Mouse (Mus musculus) A20 (cell line): ENCODE results near the gene Erbb2.
"Not testable (repeated sequence)": the region's sequence is repeated elsewhere in the genome, so short reads cannot be mapped to it uniquely, and the experiment has no call there.

Experiments used
- DNase-seq: peaks from one replicate; pipeline ENCODE4 v3.0.0-alpha.2; 2011; ENCODE audit warnings: low read depth, low spot score

The Erbb2 gene

DNA sequence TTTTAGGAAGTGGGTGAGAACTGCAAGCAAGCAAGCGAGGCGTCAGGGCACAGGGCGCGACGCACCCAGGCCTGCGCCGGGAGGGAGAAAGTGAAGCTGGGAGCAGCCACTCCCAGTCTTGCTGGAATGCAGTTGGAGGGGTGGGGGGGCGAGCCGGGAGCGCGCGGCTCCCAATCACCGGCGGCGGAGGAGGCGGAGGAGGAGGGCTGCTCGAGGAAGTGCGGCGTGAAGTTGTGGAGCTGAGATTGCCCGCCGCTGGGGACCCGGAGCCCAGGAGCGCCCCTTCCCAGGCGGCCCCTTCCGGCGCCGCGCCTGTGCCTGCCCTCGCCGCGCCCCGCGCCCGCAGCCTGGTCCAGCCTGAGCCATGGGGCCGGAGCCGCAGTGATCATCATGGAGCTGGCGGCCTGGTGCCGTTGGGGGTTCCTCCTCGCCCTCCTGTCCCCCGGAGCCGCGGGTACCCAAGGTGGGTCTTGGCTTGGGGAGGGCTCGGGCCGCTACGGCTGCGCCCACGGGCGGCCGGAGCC, at the start of gene Erbb2:
Gene Erbb2 (plus strand): TSS at position 198 of the 524 bp plus-strand sequence.
- DNase-seq = no peak

DNA sequence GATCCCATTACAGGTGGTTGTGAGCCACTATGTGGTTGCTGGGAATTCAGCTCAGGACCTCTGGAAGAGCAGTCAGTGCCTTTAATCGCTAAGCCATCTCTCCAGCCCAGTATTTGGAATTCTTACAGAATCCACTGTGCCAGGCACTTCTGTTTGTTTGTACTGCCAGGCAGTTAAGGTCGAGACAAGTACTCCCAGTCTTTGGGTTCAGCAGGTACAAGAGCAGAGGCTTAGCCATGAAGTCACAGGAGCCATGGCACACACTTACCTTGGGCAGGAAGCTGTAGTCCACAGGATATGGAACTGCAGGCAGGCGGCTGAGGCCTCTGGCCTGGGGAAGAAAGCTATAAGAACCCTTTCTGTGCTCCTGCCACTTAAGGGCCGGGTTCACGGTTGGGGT, 48.5 kb upstream of the Erbb2 start:
- no peak for DNase-seq

DNA sequence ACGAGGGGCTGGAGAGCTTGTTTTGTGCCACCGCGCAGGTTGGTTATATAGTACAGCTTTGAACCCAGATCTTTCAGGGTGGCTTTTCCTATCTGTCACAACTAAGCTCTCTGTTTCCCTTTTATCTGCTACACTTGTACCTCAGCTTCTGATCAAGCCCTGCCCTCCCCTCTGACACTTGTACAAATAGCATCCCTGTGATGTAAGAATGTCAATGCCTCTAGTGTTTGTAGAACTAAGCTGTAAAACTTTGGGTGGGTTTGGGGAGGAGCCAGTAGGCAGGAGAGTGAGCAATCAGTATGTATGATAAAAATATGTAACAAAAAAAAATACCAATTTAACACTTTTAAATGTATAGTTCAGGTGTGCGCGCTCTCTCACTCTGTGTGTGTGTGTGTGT, 47.9 kb upstream of the Erbb2 start:
- no peak for DNase-seq

DNA sequence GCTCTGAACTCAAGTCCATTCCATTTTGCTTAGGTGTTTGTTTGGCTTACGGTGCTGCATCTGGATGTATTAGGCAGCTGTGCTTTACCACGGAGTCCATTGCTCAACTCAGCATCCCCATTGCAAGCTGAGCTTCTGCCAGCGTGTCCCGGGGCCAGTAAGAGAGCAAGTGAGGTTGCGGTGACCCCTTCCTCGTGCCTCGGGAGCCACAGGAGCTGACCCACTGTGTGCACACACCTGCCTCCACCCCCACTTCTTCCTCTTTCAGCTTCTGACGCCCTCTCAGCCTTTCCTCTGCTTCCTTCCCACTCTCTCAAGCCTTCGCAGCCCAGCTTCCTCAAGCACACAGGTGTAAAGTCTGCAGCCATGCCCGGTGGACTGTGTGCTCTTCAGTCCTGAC, 46.0 kb upstream of the Erbb2 start:
- peak; percentile 11 for DNase-seq

DNA sequence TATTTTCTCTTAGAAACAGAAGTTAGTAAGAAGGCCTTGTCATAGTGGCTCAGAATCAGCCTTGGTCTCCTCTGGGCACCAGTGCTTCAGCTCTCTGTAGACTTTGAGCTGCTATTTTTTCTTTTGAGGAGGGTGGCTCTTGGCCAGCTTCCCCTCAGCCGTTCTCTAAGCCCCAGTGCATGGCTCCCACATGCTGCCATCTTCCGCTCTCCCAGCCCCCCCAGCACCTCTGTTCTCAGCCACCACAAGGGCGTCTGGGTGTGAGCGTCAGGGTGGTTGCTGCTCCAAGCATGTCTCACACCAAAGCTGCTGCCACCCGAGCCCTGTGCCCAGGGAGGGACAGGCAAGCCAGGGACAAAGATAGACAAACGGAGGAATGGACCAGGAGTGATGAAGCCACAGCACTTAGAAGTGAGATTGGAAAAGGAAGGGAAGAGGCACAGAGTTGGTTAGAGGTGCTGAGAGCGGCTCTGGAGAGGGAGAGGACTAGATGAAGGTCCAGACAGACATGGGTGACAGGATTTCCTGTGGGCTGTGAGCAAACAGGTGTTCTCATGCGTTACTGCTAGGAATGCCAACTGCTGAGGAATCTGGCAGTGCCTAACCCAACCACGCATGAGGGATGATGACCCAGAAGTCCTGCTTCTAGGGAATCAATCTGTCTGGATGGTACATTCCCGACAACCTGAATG, 45.0 kb upstream of the Erbb2 start:
- no peak for DNase-seq

DNA sequence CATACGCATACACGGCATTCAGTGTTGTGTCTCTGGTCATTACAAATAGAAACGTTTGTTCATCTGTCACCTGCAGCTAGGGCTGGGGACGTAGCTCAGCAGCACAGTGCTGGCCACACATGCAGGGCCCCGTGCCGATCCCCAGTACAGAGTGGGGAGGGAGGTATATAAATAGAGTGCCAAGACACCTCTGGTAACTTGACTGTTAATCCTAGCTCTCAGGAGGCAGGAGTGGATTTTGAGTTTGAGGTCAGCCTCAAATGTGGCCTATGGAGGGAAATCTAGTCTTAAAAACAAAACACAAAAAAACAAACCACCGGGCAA, 44.4 kb upstream of the Erbb2 start:
- no peak for DNase-seq

DNA sequence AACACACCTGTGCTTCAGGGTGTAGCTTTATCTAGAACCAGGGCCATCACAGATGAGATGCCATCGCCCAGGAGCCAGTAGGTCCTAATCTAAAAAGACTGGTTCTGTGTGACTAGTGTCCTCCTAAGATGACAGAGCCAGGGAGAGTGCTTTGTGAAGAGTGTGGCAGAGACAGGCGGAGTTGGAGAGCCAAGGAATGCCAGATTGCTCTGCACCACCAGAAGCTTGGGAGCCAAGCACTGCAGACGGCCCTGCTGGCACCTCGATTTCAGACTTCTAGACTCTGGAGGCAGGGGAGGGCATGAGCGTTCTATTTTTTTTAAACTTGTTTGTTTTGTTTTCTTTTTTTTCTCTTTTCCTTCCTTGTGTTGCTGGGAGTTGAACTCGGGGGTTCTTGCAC, 42.9 kb upstream of the Erbb2 start:
- no peak for DNase-seq

DNA sequence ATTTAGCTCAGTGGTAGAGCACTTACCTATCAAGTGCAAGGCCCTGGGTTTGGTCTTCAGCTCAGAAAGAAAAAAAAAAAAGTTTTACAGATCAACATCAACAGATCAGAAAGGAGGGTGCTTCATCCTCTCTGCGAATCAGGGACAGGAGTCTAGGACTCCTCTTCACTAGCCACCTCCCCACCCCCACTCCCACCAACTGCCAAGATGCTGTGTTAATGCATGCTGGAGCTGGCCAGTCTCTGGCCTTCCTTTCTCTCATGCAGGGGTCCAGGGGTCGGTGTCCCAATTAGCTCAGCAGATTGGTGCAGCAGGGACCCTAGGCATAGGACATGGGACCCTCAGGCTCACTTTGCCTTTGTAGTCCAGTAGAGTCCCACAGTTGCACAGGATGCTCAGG, 41.7 kb upstream of the Erbb2 start:
- DNase-seq = no peak

DNA sequence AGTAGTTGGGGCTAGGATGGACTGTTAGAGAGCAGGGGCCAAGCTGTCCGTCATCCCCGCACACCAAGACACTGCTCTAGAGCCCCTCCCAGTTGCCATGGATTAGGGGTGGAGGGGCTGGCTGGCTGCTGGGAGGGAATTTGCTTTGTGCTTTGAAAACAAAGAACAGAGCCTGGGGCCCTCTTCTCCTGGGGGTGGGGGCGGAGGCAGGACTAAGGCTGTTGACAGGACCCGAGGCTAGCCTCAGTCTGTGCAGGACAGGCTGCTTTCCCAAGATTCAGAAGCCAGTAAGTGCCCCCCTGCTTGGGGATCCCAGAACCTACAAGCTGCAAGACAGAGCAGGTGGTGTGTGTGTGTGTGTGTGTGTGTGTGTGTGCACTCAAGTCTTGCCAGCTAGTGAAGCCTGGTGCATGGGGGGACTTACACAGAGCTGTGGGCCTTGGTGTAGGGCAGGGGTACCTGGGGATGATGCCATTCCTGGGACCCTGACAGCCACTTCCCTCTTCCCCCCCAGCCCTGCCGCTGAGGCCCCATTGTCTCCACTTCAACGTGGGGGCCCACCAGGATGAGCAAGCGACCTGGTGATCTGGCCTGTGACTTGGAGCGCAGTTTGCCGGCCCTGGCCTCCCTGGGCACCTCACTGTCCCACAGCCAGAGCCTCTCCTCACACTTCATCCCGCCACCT, 40.6 kb upstream of the Erbb2 start:
- no peak for DNase-seq

DNA sequence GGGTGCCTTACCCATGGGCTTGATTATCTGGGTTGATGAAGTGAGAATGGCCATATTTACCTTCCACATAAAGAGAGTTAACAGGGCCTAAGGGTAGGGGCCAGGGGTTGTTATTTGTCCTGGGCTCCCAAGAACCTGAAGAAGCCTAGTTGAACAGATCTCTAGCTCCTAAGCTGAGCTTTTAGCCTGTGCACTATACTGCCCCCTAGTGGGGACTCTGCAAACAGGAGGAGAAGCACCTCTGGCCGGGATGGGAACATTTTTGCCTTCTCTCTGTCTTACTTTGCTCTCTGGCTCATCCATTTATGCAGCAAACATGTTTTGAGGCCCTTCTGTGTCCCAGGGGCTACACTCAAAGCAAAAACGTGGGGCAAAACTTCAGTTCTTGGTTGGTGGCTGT, 39.9 kb upstream of the Erbb2 start:
- peak; percentile 64 for DNase-seq

DNA sequence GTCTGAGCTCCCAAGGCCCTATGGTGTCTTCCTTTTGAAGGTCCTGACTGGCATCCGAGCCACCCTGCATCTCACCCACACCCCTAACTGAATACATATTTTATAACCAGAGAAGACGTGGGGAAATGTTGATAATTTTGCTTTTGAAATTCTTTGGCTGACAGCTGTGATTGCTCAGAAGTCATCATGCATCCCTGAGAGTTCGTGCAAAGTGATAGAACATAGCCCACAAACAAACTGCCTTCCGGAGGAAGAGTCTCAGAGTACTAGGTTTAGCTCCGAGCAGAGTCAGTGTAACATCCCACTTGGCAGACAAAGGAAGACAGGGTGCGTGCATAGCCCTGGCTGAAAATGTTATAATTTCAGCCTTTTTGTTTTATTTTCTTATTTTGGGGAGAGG, 39.0 kb upstream of the Erbb2 start:
- DNase-seq = no peak

DNA sequence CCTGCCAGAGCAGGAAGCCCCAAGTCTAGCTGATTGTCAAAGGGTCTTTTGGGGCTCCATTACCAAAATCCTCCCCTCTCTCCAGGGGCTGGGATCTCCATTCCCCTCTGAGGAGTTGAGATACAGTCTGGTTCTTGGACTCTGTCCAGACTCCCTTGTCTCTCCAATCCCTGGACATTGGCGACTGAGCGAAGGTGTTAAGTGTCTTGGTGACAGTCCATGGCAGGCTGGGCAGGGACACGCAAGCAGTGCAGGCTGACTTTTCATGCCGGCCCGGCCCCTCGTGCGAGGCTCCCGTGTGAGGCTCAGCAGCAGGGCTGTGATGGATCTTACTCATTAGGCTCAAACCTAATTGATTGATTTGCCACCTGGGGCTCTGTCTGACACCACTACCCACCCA, 38.0 kb upstream of the Erbb2 start:
- no peak for DNase-seq

DNA sequence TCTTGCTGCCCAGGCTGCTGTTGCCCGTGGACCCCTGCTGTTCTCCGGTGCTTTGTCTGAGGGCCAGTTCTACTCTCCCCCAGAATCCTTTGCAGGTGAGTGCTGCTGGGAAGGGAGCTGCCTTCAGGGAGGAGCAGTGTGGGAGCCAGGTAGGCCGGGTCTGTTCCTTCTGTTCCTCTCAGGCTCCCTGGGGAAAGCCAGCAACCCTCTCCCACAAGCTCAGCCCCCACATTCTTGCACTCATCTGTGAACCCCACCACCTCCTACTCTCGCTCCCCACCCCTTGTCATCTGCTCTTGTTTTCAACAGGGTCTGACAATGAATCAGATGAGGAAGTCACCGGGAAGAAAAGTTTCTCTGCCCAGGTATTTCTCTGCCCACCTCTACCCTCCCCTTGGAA, 35.5 kb upstream of the Erbb2 start:
- DNase-seq = no peak

DNA sequence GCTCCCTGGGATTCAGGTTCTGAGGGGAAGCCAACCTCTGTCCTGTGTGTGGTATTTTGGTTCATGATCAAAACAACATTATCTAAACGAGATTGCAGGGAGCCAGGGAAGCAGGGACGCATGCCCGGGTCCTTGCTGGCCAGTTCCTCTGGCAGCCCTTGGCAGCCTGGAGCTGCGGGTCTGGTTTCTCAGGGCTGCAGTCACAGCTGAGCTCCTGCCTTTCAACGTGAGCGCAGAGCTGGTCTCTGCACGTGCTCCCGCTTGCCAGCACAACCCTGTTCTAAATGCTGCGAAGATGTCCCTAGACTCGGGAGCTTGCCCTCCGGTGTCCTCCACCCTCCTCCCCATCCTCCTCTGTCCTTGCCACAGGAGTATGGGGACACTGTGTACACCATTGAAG, 34.5 kb upstream of the Erbb2 start:
- DNase-seq = no peak

DNA sequence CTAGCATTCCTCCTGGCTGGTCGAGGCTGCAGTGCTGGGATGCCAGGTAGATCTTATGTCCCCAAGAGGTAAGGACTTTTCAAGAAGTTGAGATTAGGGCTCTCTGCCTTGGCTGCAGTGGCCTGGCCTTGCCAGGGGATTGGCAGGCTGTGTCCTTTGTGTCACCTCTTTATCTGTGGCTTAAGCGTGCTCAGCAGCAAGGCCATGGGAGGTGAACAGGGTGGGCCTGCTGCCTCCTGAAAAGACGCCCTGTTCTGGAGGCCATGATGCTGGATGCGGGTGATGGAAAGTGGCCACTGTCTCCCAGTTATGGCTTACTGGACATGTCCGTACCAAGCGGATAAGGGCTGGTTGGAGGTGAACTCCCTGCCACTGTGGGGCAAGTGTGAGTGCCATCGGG, 32.9 kb upstream of the Erbb2 start:
- no peak for DNase-seq

DNA sequence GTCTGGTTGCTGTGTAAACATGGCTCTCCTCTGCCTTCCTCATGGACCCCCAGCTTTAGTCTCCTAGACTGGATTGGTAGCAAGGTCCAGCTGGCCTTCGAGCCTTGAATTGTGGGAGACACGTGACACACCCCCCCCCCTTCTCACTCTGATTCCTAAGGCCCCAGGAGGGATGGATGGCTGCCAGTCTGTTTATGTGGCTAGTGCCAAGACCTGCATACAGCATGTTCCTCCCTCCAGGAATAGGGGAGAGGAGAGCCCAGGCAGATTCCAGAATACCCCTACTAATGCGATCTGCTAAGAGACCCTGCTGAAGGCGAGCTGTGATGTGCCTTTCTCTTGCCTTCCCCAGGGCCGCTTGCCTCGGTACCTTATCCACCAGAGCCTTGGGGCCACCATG, 32.2 kb upstream of the Erbb2 start:
- DNase-seq = no peak

DNA sequence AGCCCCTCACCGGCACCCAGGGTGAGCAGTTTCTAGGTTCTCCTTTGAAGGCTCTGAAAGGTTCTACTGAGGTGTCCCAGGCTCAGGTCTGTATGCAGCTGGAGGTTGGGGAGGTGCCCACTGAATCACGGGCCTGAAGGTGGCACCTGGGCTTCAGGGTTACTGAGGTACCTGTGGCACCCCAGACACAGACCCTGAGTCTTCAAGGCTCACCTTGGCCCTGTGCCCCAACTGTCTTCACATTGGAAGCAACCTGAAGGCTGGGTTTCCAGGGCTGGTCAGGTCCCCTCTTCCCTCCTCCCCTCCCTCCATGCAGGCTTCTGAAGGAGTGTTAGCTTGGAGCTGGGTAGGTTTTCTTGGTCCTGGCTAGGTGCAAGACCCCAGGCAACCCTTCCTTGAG, 30.6 kb upstream of the Erbb2 start:
- no peak for DNase-seq

DNA sequence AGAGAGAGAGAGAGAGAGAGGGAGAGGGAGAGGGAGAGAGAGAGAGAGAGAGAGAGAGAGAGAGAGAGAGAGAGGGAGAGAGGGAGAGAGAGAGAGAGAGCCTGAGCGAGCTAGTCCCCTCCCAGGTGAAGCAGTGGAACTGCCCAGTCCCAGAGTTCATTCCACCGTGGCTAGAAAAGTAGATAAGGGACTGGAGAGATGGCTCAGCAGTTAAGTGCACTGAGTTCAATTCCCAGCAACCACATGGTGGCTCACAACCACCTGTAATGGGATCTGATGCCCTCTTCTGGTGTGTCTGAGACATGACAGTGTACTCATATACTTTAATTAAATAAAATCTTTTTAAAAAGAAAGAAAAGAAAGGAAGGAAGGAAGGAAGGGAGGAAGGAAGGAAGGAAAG, 29.9 kb upstream of the Erbb2 start:
- not testable (repeated sequence) for DNase-seq

DNA sequence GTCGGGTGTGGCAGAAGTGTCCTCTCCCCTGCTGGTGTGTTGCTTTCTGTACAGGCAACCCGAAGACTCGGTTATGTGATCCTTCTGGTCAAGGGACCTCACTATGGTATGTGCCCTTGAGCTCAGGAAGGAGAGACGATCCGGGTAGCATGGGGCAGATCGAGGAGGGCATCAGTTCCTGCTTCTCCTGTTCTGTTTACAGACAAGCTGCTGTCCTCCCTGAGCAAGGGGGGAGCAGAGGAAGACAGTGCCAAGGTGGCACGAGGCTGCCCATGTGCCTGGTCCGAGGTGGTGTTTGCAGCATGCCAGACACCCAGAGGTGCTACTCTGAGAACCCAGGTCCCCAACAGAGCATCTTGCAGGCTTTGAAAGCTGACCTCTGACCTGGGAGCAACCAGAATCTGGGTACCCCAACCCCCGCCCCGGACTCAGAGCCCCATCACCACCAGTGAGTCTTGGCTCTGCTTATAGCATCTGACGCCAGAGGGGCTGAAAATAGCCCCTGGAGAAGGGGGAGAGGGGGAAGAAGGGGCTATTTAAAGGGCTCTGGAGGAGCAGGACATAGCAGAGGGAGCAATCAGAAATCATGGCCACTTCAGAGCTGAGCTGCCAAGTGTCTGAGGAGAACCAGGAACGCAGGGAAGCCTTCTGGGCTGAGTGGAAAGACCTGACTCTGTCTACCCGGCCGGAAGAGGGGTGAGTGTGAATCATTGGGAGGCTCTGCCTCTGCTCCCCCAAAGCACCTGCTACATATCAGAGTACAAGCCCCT, 28.8 kb upstream of the Erbb2 start, which contains the start of gene Tcap:
Gene Tcap (plus strand): TSS at position 551 of the 770 bp plus-strand sequence.
- no peak for DNase-seq

DNA sequence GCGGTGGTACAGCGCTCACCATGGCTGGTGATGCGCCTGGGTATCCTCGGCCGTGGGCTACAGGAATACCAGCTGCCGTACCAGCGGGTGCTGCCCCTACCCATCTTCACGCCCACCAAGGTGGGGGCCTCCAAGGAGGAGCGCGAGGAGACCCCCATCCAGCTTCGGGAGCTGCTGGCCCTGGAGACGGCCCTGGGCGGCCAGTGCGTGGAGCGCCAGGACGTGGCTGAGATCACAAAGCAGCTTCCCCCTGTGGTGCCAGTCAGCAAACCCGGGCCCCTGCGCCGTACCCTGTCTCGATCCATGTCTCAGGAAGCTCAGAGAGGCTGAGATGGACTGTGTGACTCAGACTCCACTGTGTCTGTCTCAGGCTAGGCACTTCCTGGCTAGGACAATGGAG, 28.1 kb upstream of the Erbb2 start:
- DNase-seq = no peak

DNA sequence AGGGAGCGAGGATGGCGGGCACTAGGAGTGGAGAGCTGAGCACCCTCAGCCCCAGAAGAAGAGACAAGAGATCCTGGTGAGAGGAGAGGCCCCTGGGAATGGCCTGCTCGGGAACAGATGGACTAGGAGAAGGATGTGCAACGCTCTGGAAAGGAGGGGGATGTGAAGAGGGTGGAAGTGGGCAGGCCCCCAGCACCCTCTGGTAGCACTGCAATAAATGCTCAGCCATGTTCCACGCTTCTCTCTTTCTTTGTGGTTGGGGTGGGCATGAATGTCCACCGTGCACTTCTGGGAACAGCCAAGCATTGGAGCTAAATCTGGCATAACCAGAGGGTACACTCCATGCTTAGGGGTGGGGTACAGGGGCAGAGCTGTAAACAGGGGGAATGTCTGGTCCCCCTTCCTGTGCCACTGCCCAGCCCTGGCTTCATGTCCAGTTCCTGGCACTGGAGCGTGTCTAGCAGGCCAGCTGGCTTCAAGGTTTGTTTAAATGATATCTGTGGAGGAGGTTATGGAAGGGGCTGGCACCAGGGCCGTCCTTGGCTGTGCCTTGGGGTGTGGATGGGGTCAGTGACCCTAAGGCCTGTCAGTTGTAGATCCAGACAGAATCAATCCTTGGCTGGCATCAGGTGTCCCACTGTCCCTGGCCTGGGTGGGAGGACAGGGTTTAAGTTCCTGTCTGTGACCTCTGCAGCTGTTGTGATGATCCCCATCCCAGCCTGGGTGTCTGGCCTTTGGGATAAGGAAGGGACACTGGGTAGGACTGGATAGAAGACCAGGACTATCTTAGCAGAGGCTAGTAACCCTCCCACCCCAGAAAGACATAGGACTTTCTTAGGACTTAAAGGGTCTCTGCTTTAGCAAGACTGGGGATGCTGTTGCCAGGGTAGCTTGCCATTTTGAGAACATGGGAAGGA, 27.3 kb upstream of the Erbb2 start:
- no peak for DNase-seq
